Mouse (Mus musculus): ENCODE measurements around the gene Mmp11. TPM values are rescaled to one million over a fixed set of nuclear protein-coding genes. Genes with fewer than 3 reads are reported as not detected.

Gene Mmp11
- polyA plus RNA-seq, 1 experiment from 2014 or later = 16.6 TPM

GRCm38 (mm10) chr10:75882433-75883231, 53.7 kb downstream of the Mmp11 start:
- WGBS = 12% methylated on average over 15 of the region's 15 CpGs
- Histone ChIP-seq H3K27me3 (replicated peaks; ENCODE audit: control insufficient read depth, insufficient read depth, low read length) (peaks cover 4% of the 10 kb centered on the region; the same call in 1 of the 2 replicates), H3K27ac (ENCODE audit: low read depth, low read length) (peak overlapping the region; percentile 55), H3K9me3 (ENCODE audit: control insufficient read depth, low read length) (no peaks in the 10 kb centered on the region), H3K4me1 (replicated peaks; ENCODE audit: control insufficient read depth, insufficient read depth, low read length) (no peaks in the 10 kb centered on the region), H3K9ac (ENCODE audit: low read depth, low read length) (no peak overlapping the region), H3K36me3 (ENCODE audit: control insufficient read depth, insufficient read depth, low read length) (no peaks in the 10 kb centered on the region), H3K4me2 (peak overlapping the region; percentile 50), H3K4me3 (ENCODE audit: low read depth, low read length) (peak overlapping the region; percentile 17)
- ATAC-seq (replicated peaks; ENCODE audit: low FRiP score) (peak; percentile 63; the same call in 1 of the 2 replicates), DNase-seq (ENCODE audit: low spot score) (no peak)

- no peaks in the 10 kb centered on the region for H3K9me3 ChIP-seq (ENCODE audit: control insufficient read depth, low read length)
- DNase-seq (ENCODE audit: low spot score) (peak; percentile 40), ATAC-seq (replicated peaks; ENCODE audit: low FRiP score) (peak; percentile 57; the same call in 1 of the 2 replicates)
- peak overlapping the region; percentile 35 for H3K4me2 ChIP-seq
- no peaks in the 10 kb centered on the region for H3K36me3 ChIP-seq (ENCODE audit: control insufficient read depth, insufficient read depth, low read length)
- H3K27me3 ChIP-seq (replicated peaks; ENCODE audit: control insufficient read depth, insufficient read depth, low read length) = peaks cover 4% of the 10 kb centered on the region; the same call in 1 of the 2 replicates
- no peak overlapping the region for H3K9ac ChIP-seq (ENCODE audit: low read depth, low read length)
- H3K27ac ChIP-seq (ENCODE audit: low read depth, low read length) = peak overlapping the region; percentile 38
- no peak overlapping the region; the same call in 1 of the 2 replicates for H3K4me3 ChIP-seq (ENCODE audit: low read depth, low read length)
- 25% methylated on average over 20 of the region's 20 CpGs for WGBS
- no peaks in the 10 kb centered on the region for H3K4me1 ChIP-seq (replicated peaks; ENCODE audit: control insufficient read depth, insufficient read depth, low read length)
Observed at GRCm38 (mm10) chr10:75881578-75882432, 54.5 kb downstream of the Mmp11 start.

GRCm38 (mm10) chr10:75880771-75881577, 55.3 kb downstream of the Mmp11 start:
- Histone ChIP-seq H3K4me3 (ENCODE audit: low read depth, low read length) (no peak overlapping the region), H3K9ac (ENCODE audit: low read depth, low read length) (no peak overlapping the region), H3K27me3 (replicated peaks; ENCODE audit: control insufficient read depth, insufficient read depth, low read length) (peaks cover 4% of the 10 kb centered on the region; the same call in 1 of the 2 replicates), H3K27ac (ENCODE audit: low read depth, low read length) (0 out of 2 replicates have a peak overlapping the region, but pooled peaks have one; percentile 38), H3K4me2 (no peak overlapping the region), H3K9me3 (ENCODE audit: control insufficient read depth, low read length) (no peaks in the 10 kb centered on the region), H3K36me3 (ENCODE audit: control insufficient read depth, insufficient read depth, low read length) (no peaks in the 10 kb centered on the region), H3K4me1 (replicated peaks; ENCODE audit: control insufficient read depth, insufficient read depth, low read length) (no peaks in the 10 kb centered on the region)
- DNase-seq (ENCODE audit: low spot score) = no peak
- ATAC-seq (replicated peaks; ENCODE audit: low FRiP score) = no peak
- WGBS = 62% methylated on average over 6 of the region's 6 CpGs

- Histone ChIP-seq H3K9me3 (ENCODE audit: control insufficient read depth, low read length) (no peaks in the 10 kb centered on the region), H3K36me3 (ENCODE audit: control insufficient read depth, insufficient read depth, low read length) (no peaks in the 10 kb centered on the region), H3K4me2 (no peak overlapping the region), H3K9ac (ENCODE audit: low read depth, low read length) (no peak overlapping the region), H3K27me3 (replicated peaks; ENCODE audit: control insufficient read depth, insufficient read depth, low read length) (peaks cover 4% of the 10 kb centered on the region; the same call in 1 of the 2 replicates), H3K27ac (ENCODE audit: low read depth, low read length) (no peak overlapping the region), H3K4me1 (replicated peaks; ENCODE audit: control insufficient read depth, insufficient read depth, low read length) (no peaks in the 10 kb centered on the region), H3K4me3 (ENCODE audit: low read depth, low read length) (no peak overlapping the region)
- WGBS = 86% methylated on average over 10 of the region's 10 CpGs
- DNase-seq (ENCODE audit: low spot score) (no peak), ATAC-seq (replicated peaks; ENCODE audit: low FRiP score) (no peak)
Observed at GRCm38 (mm10) chr10:75880351-75880750, 55.9 kb downstream of the Mmp11 start.

GRCm38 (mm10) chr10:75878836-75879235, 57.5 kb downstream of the Mmp11 start:
- 88% methylated on average over 3 of the region's 3 CpGs for WGBS
- peaks cover 4% of the 10 kb centered on the region; the same call in 1 of the 2 replicates for H3K27me3 ChIP-seq (replicated peaks; ENCODE audit: control insufficient read depth, insufficient read depth, low read length)
- no peak overlapping the region for H3K27ac ChIP-seq (ENCODE audit: low read depth, low read length)
- H3K4me2 ChIP-seq = no peak overlapping the region
- no peaks in the 10 kb centered on the region for H3K9me3 ChIP-seq (ENCODE audit: control insufficient read depth, low read length)
- no peaks in the 10 kb centered on the region for H3K4me1 ChIP-seq (replicated peaks; ENCODE audit: control insufficient read depth, insufficient read depth, low read length)
- ATAC-seq (replicated peaks; ENCODE audit: low FRiP score) = no peak
- no peak overlapping the region for H3K4me3 ChIP-seq (ENCODE audit: low read depth, low read length)
- no peak for DNase-seq (ENCODE audit: low spot score)
- no peak overlapping the region for H3K9ac ChIP-seq (ENCODE audit: low read depth, low read length)
- H3K36me3 ChIP-seq (ENCODE audit: control insufficient read depth, insufficient read depth, low read length) = no peaks in the 10 kb centered on the region

GRCm38 (mm10) chr10:75873543-75874170, 62.6 kb downstream of the Mmp11 start:
- WGBS = 57% methylated on average over 10 of the region's 10 CpGs
- Histone ChIP-seq H3K27ac (ENCODE audit: low read depth, low read length) (no peak overlapping the region), H3K27me3 (replicated peaks; ENCODE audit: control insufficient read depth, insufficient read depth, low read length) (no peaks in the 10 kb centered on the region)

More at GRCm38 (mm10) chr10:75873543-75874170, 62.6 kb downstream of the Mmp11 start:
- no peak for ATAC-seq (replicated peaks; ENCODE audit: low FRiP score)
- Histone ChIP-seq H3K9ac (ENCODE audit: low read depth, low read length) (no peak overlapping the region), H3K4me1 (replicated peaks; ENCODE audit: control insufficient read depth, insufficient read depth, low read length) (peaks cover 10% of the 10 kb centered on the region; the same call in 1 of the 2 replicates), H3K4me3 (ENCODE audit: low read depth, low read length) (no peak overlapping the region), H3K4me2 (peak overlapping the region; percentile 76), H3K36me3 (ENCODE audit: control insufficient read depth, insufficient read depth, low read length) (no peaks in the 10 kb centered on the region), H3K9me3 (ENCODE audit: control insufficient read depth, low read length) (no peaks in the 10 kb centered on the region)
- no peak for DNase-seq (ENCODE audit: low spot score)

Data from liver, embryonic 11.5 days (tissue).